Mouse (Mus musculus): Measurements from ENCODE around the gene Gadl1. TPM values are rescaled to one million over a fixed set of nuclear protein-coding genes. Genes with fewer than 3 reads are reported as not detected.
"Not testable (repeated sequence)": the region's sequence is repeated elsewhere in the genome, so short reads cannot be mapped to it uniquely, and the experiment has no call there.

Gadl1 gene
- polyA plus RNA-seq, 1 experiment from 2014 or later: 0.59 TPM

- WGBS: 66% methylated on average over 9 of the region's 9 CpGs
- Histone ChIP-seq H3K4me1 (ENCODE audit: control insufficient read depth, insufficient read depth, low read length) (no peaks in the 10 kb centered on the region), H3K36me3 (ENCODE audit: control insufficient read depth, insufficient read depth, low read length) (no peaks in the 10 kb centered on the region), H3K27ac (replicated peaks; ENCODE audit: low read depth, low read length) (no peak overlapping the region), H3K4me2 (ENCODE audit: low read depth, severe bottlenecking) (no peak overlapping the region), H3K9ac (ENCODE audit: low read length) (no peak overlapping the region), H3K4me3 (ENCODE audit: low read depth, low read length) (no peak overlapping the region), H3K27me3 (ENCODE audit: control insufficient read depth, insufficient read depth, low read length) (no peaks in the 10 kb centered on the region), H3K9me3 (ENCODE audit: control insufficient read depth, low read length) (no peaks in the 10 kb centered on the region; the same call in 1 of the 2 replicates)
- DNase-seq (ENCODE audit: low spot score): no peak
- no peak for ATAC-seq (ENCODE audit: insufficient number of reproducible peaks, low FRiP score, low TSS enrichment, low read depth)
Observed at GRCm38 (mm10) chr9:116016221-116016620, 107.0 kb downstream of the Gadl1 start.

GRCm38 (mm10) chr9:116017091-116017490, 107.8 kb downstream of the Gadl1 start:
- no peaks in the 10 kb centered on the region for H3K27me3 ChIP-seq (ENCODE audit: control insufficient read depth, insufficient read depth, low read length)
- no peaks in the 10 kb centered on the region for H3K4me1 ChIP-seq (ENCODE audit: control insufficient read depth, insufficient read depth, low read length)
- ATAC-seq (ENCODE audit: insufficient number of reproducible peaks, low FRiP score, low TSS enrichment, low read depth) (no peak), DNase-seq (ENCODE audit: low spot score) (no peak)
- no peaks in the 10 kb centered on the region for H3K36me3 ChIP-seq (ENCODE audit: control insufficient read depth, insufficient read depth, low read length)
- WGBS: 85% methylated on average over 3 of the region's 3 CpGs
- no peak overlapping the region for H3K27ac ChIP-seq (replicated peaks; ENCODE audit: low read depth, low read length)
- H3K9me3 ChIP-seq (ENCODE audit: control insufficient read depth, low read length): no peaks in the 10 kb centered on the region
- no peak overlapping the region for H3K4me2 ChIP-seq (ENCODE audit: low read depth, severe bottlenecking)
- no peak overlapping the region for H3K4me3 ChIP-seq (ENCODE audit: low read depth, low read length)
- H3K9ac ChIP-seq (ENCODE audit: low read length): no peak overlapping the region

GRCm38 (mm10) chr9:116018586-116018985, 109.3 kb downstream of the Gadl1 start:
- DNase-seq (ENCODE audit: low spot score): no peak
- Histone ChIP-seq H3K27ac (replicated peaks; ENCODE audit: low read depth, low read length) (no peak overlapping the region), H3K9ac (ENCODE audit: low read length) (no peak overlapping the region), H3K36me3 (ENCODE audit: control insufficient read depth, insufficient read depth, low read length) (no peaks in the 10 kb centered on the region), H3K27me3 (ENCODE audit: control insufficient read depth, insufficient read depth, low read length) (no peaks in the 10 kb centered on the region), H3K4me3 (ENCODE audit: low read depth, low read length) (no peak overlapping the region), H3K4me1 (ENCODE audit: control insufficient read depth, insufficient read depth, low read length) (no peaks in the 10 kb centered on the region), H3K4me2 (ENCODE audit: low read depth, severe bottlenecking) (no peak overlapping the region), H3K9me3 (ENCODE audit: control insufficient read depth, low read length) (no peaks in the 10 kb centered on the region; the same call in 1 of the 2 replicates)
- WGBS: 88% methylated on average over 7 of the region's 7 CpGs
- ATAC-seq (ENCODE audit: insufficient number of reproducible peaks, low FRiP score, low TSS enrichment, low read depth): no peak

- H3K36me3 ChIP-seq (ENCODE audit: control insufficient read depth, insufficient read depth, low read length): no peaks in the 10 kb centered on the region
- no peaks in the 10 kb centered on the region; the same call in 1 of the 2 replicates for H3K9me3 ChIP-seq (ENCODE audit: control insufficient read depth, low read length)
- no peak for ATAC-seq (ENCODE audit: insufficient number of reproducible peaks, low FRiP score, low TSS enrichment, low read depth)
- no peaks in the 10 kb centered on the region for H3K27me3 ChIP-seq (ENCODE audit: control insufficient read depth, insufficient read depth, low read length)
- H3K4me3 ChIP-seq (ENCODE audit: low read depth, low read length): no peak overlapping the region
- H3K4me1 ChIP-seq (ENCODE audit: control insufficient read depth, insufficient read depth, low read length): no peaks in the 10 kb centered on the region
- H3K9ac ChIP-seq (ENCODE audit: low read length): no peak overlapping the region
- WGBS: 78% methylated on average over 6 of the region's 6 CpGs
- H3K27ac ChIP-seq (replicated peaks; ENCODE audit: low read depth, low read length): no peak overlapping the region
- no peak for DNase-seq (ENCODE audit: low spot score)
- no peak overlapping the region for H3K4me2 ChIP-seq (ENCODE audit: low read depth, severe bottlenecking)
Observed at GRCm38 (mm10) chr9:116025371-116025770, 116.1 kb downstream of the Gadl1 start.

- DNase-seq (ENCODE audit: low spot score) (no peak), ATAC-seq (ENCODE audit: insufficient number of reproducible peaks, low FRiP score, low TSS enrichment, low read depth) (no peak)
- H3K9me3 ChIP-seq (ENCODE audit: control insufficient read depth, low read length): no peaks in the 10 kb centered on the region
- H3K9ac ChIP-seq (ENCODE audit: low read length): no peak overlapping the region
- H3K4me3 ChIP-seq (ENCODE audit: low read depth, low read length): no peak overlapping the region
- no peaks in the 10 kb centered on the region for H3K36me3 ChIP-seq (ENCODE audit: control insufficient read depth, insufficient read depth, low read length)
- no peak overlapping the region for H3K4me2 ChIP-seq (ENCODE audit: low read depth, severe bottlenecking)
- no peaks in the 10 kb centered on the region for H3K4me1 ChIP-seq (ENCODE audit: control insufficient read depth, insufficient read depth, low read length)
- 92% methylated on average over 2 of the region's 2 CpGs for WGBS
- H3K27ac ChIP-seq (replicated peaks; ENCODE audit: low read depth, low read length): no peak overlapping the region
- no peaks in the 10 kb centered on the region for H3K27me3 ChIP-seq (ENCODE audit: control insufficient read depth, insufficient read depth, low read length)
Observed at GRCm38 (mm10) chr9:116029076-116029475, 119.8 kb downstream of the Gadl1 start.

GRCm38 (mm10) chr9:116032711-116033110, 123.5 kb downstream of the Gadl1 start:
- Histone ChIP-seq H3K27me3 (ENCODE audit: control insufficient read depth, insufficient read depth, low read length) (no peaks in the 10 kb centered on the region), H3K27ac (replicated peaks; ENCODE audit: low read depth, low read length) (no peak overlapping the region), H3K4me2 (ENCODE audit: low read depth, severe bottlenecking) (no peak overlapping the region), H3K4me1 (ENCODE audit: control insufficient read depth, insufficient read depth, low read length) (no peaks in the 10 kb centered on the region), H3K36me3 (ENCODE audit: control insufficient read depth, insufficient read depth, low read length) (no peaks in the 10 kb centered on the region), H3K4me3 (ENCODE audit: low read depth, low read length) (no peak overlapping the region), H3K9me3 (ENCODE audit: control insufficient read depth, low read length) (no peaks in the 10 kb centered on the region), H3K9ac (ENCODE audit: low read length) (no peak overlapping the region)
- ATAC-seq (ENCODE audit: insufficient number of reproducible peaks, low FRiP score, low TSS enrichment, low read depth) (no peak), DNase-seq (ENCODE audit: low spot score) (no peak)
- 45% methylated on average over 5 of the region's 5 CpGs for WGBS

- Histone ChIP-seq H3K9ac (ENCODE audit: low read length) (no peak overlapping the region), H3K4me2 (ENCODE audit: low read depth, severe bottlenecking) (no peak overlapping the region), H3K27ac (replicated peaks; ENCODE audit: low read depth, low read length) (no peak overlapping the region), H3K27me3 (ENCODE audit: control insufficient read depth, insufficient read depth, low read length) (no peaks in the 10 kb centered on the region), H3K36me3 (ENCODE audit: control insufficient read depth, insufficient read depth, low read length) (no peaks in the 10 kb centered on the region), H3K9me3 (ENCODE audit: control insufficient read depth, low read length) (no peaks in the 10 kb centered on the region), H3K4me3 (ENCODE audit: low read depth, low read length) (no peak overlapping the region), H3K4me1 (ENCODE audit: control insufficient read depth, insufficient read depth, low read length) (no peaks in the 10 kb centered on the region)
- DNase-seq (ENCODE audit: low spot score): no peak
- WGBS: 90% methylated on average over 6 of the region's 6 CpGs
- no peak for ATAC-seq (ENCODE audit: insufficient number of reproducible peaks, low FRiP score, low TSS enrichment, low read depth)
Observed at GRCm38 (mm10) chr9:116038275-116038674, 129.0 kb downstream of the Gadl1 start.

- H3K36me3 ChIP-seq (ENCODE audit: control insufficient read depth, insufficient read depth, low read length): no peaks in the 10 kb centered on the region
- no peaks in the 10 kb centered on the region for H3K4me1 ChIP-seq (ENCODE audit: control insufficient read depth, insufficient read depth, low read length)
- ATAC-seq (ENCODE audit: insufficient number of reproducible peaks, low FRiP score, low TSS enrichment, low read depth) (no peak), DNase-seq (ENCODE audit: low spot score) (no peak)
- H3K4me2 ChIP-seq (ENCODE audit: low read depth, severe bottlenecking): no peak overlapping the region
- no peaks in the 10 kb centered on the region for H3K27me3 ChIP-seq (ENCODE audit: control insufficient read depth, insufficient read depth, low read length)
- H3K27ac ChIP-seq (replicated peaks; ENCODE audit: low read depth, low read length): no peak overlapping the region
- no peak overlapping the region for H3K9ac ChIP-seq (ENCODE audit: low read length)
- no peak overlapping the region for H3K4me3 ChIP-seq (ENCODE audit: low read depth, low read length)
- WGBS: 86% methylated on average over 4 of the region's 4 CpGs
- no peaks in the 10 kb centered on the region for H3K9me3 ChIP-seq (ENCODE audit: control insufficient read depth, low read length)
Observed at GRCm38 (mm10) chr9:116039981-116040380, 130.7 kb downstream of the Gadl1 start.

- H3K27ac ChIP-seq (replicated peaks; ENCODE audit: low read depth, low read length); H3K9me3 ChIP-seq (ENCODE audit: control insufficient read depth, low read length); ATAC-seq (ENCODE audit: insufficient number of reproducible peaks, low FRiP score, low TSS enrichment, low read depth); H3K9ac ChIP-seq (ENCODE audit: low read length); DNase-seq (ENCODE audit: low spot score); H3K36me3 ChIP-seq (ENCODE audit: control insufficient read depth, insufficient read depth, low read length); H3K27me3 ChIP-seq (ENCODE audit: control insufficient read depth, insufficient read depth, low read length); H3K4me2 ChIP-seq (ENCODE audit: low read depth, severe bottlenecking); H3K4me1 ChIP-seq (ENCODE audit: control insufficient read depth, insufficient read depth, low read length); H3K4me3 ChIP-seq (ENCODE audit: low read depth, low read length): not testable (repeated sequence)
- WGBS: 93% methylated on average over 14 of the region's 14 CpGs
Observed at GRCm38 (mm10) chr9:116040852-116041251, 131.6 kb downstream of the Gadl1 start.

All from limb, embryonic 11.5 days (tissue).